Mouse (Mus musculus) heart, adult 9 months (tissue): ENCODE results near the gene Olfr18.
A peak's percentile ranks its signal among the peaks of the same experiment; 100 is the strongest.
"Not testable (repeated sequence)": the region's sequence is repeated elsewhere in the genome, so short reads cannot be mapped to it uniquely, and the experiment has no call there.

Experiments
- DNase-seq, 2 experiments: peaks; one replicate each; pipeline ENCODE4 v3.0.0; 2022; ENCODE audit warnings: low spot score in 2 of 2

Gene Olfr18

DNA sequence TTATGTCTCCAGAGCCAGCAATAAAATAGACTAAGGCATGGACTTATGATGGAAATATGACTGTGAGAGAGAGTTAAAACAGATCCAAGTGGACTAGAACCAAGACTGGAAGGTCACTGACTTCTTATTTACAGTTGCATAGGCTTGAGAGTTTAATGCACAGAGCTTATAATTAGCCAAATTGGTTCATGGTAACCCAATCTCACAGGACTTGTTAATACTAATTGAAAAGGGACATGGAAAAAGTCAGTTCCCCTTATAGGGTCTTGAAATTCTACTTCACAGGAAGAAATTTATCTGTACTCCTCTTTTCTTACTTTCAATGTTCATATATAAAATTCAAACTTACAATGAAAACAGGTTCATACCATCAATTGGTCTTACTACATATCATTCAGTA lies at the start of gene Olfr18:
Olfr18 (minus strand) TSS at position 101 of the 400 bp plus-strand sequence.
- no peak for DNase-seq

DNA sequence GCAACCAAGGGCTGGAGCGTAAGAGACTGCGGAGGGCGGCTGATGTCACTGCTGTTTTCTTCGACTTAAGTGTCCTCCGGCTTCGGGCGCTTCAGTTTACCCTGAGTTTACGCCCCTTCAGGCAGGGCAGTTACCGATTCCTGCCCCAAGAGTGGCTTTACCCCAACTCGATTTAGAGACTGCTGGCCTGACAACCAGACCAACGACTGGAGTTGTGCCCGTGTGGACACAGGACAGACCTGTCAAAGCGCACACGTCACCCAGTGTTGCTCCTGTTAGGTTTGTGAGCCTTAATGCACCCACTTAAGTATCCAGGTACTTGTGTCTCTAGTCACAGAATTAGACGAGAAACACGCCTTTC lies 49.4 kb upstream of the Olfr18 start:
- no peak for DNase-seq

DNA sequence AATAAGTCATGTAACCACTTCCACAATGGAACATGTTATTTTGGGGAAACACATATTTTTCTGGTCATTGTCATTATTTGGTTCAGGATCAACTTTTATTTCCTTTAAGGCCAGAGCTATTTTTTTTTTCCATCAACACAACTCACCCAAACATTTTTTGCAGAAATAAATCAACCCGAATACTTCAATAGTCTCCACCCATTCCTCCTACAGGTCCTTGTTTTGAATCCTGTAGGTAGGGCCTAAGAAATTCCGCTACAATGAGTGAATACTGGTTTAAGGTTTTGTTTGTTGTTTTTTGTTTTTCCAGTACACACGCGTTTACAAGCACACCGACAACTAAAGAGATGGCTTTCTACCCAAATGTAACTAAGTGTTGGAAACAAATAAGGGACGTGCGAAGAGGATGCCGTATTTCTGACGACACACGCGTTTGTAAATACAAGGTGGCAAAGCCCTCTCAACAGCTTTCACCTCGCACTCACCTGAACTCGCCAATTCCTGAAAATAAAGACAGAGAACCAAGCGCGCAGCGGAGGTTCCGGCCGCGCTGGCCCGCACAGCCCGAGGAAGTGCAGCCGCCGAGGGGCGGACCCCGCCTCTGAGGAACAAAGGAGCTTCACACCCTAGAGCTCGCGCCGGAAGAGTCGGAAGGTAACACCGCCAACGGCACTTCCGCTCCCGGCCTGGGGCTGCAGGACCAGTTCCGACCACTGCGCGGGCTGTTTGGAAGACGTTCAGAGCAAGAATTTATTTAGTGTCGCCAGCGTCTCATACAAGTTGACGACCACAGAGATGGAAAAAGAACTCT lies 48.8 kb upstream of the Olfr18 start, which contains the start of gene Zfp560:
Zfp560 (minus strand) TSS at position 646 of the 811 bp plus-strand sequence.
- DNase-seq, result peak; percentile 76 to 84

DNA sequence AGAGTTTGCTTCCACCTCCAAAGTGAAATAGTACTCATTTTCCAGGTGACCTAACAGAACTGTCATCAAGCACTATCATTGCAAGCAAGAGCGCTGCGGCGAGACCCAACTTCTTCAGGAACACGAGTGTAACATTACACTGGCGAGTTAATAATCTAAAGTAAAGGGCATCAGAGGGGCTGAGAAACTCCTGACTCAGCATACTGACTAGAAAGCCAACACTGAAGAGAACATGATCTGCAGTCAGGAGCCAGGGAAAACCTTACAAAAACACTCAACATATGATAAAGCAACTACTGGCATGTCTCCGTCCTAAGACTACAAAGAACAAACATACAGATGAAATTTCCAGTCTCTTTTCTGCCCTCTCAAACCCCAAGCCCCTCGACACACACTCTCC lies 47.8 kb upstream of the Olfr18 start:
- DNase-seq, result no peak

DNA sequence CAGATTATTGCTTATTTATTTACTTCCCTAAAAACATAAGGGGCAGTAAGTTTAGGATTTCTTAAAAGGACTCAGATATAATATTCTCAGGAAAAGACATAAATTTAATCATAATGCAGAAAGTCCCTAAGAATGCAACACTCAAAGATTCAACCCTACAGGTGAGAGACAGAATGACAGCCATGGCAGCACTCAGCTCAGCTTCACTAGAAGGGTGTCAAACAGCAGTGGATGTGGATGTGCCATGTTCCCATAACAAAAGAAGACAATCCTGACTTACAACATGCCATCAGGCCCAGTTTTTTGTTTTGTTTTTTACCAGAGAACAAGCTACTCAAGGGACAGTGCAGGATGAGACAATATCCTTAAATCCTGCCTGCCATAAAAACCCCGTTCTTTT lies 38.8 kb upstream of the Olfr18 start:
- DNase-seq, result no peak

DNA sequence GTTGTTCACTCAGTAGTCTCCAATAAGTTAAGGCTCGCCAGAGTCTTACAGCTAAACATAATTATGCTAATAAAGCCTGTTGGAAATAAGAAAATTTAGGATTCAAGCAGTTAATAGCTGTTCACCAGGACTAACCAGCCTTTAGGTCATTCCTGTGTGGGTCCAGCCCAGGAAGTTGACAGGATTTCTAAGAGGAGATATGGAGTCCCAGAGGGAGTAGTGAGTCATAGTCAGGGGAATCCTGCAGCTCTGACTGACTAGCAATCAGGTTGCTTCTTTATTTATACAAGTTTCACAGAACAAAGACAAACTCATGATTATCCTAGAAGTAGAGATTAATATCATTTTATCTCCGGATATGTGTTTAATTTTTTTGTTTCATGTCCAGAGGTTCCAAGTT lies 31.4 kb upstream of the Olfr18 start:
- DNase-seq, result no peak

DNA sequence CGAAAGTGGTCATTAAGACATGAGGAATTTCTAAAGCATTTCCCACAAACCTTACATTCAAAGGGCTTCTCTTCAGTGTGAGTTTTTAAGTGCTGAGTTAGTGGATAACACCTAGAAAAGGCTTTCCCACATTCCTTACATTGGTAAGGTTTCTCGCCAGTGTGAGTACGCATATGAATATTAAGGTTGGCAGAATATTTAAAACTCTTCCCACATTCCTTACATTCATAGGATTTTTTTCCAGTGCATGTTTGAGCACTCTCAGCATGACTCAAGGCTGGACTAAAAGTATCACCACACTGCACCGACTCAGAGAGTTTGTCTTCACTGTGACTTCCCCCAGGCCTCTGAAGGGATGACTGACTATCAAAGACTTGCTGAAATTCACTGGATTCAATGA lies 12.6 kb upstream of the Olfr18 start:
- no peak for DNase-seq

DNA sequence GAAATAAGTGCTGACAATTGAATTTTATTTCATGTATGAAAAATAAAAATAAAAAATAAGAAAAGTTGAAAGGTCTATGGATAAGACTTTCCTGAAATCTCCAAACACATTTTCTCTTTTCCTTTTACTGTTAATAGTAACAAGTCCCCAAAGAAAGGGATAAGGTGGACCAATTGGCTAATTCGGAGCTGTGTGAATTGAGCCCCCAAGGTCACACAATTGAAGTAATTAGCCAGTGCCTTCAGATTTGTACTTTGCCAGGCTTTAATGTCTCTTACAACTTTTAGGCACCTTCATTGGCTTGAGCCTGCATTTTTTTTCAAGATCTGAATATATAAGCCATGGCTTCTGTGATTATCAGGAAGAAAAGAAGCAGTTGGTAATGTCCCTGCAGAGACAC lies 37.7 kb downstream of the Olfr18 start, which contains the start of gene Olfr873:
Olfr873 (plus strand) TSS at position 301 of the 400 bp plus-strand sequence.
- no peak for DNase-seq

DNA sequence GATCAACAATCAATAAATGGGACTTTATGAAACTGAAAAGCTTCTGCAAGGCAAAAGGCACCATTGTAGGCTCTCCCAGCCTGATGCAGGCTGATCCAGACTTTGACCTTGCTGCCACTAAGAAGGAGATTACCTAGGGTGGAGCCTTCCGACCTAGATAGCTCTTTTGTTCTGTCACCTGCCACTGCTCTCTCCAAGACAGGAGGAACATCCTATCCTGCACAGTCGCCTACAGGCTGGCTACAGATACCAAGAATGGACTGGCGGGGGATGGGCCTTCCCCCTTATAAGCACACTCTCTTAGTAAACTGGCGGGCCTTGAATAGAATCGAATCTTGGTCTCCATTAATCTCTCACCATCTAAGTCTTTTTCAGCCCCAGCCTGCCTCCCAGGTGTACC lies 40.3 kb downstream of the Olfr18 start:
- not testable (repeated sequence) for DNase-seq

DNA sequence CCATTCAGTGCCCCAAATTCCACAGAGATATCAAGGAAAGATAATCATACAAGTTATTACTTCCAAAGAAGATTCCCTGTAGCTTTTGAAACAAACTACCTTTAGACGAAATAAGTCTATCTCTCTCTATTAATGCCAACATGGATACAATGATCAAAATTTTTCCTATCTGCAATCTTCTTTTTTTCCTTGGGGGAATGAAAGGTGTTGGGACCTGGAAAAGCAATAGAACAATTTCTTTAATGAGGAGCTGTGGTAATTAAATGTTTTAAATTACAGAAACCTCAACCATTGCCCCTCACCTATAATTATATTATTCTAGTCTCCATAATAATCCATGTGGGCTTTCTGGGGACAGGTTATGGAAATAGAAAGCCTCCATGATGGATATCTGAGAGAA lies 53.8 kb downstream of the Olfr18 start, which contains the start of gene Olfr39:
Olfr39 (plus strand) TSS at position 301 of the 400 bp plus-strand sequence.
- no peak for DNase-seq
